Mouse (Mus musculus) heart, postnatal 0 days (tissue): ENCODE measurements around the gene Utp3. TPM values are rescaled to one million over a fixed set of nuclear protein-coding genes. Genes with fewer than 3 reads are reported as not detected.

Experiments used
- ATAC-seq: fragments of 200-750 bp; cut with Nextera tagmentation; 2 replicates; pipeline ENCODE4 v1.8.0; 2017; ENCODE audit warnings: low read depth, moderate number of reproducible peaks, moderate library complexity; ENCODE audit not compliant: insufficient read depth
- DNase-seq: peaks from one replicate; pipeline ENCODE4 v3.0.0-alpha.2; 2016; ENCODE audit warnings: low spot score
- H3K27ac ChIP-seq: fragments of 300-500 bp; sonication (generic); 2 replicates; pipeline ENCODE4 v1.5.1; 2014; ENCODE audit warnings: low read depth, mild to moderate bottlenecking
- H3K27me3 ChIP-seq: fragments of 300-500 bp; sonication (generic); 2 replicates; pipeline ENCODE4 v1.6.1; 2014; ENCODE audit warnings: low read length, mixed read lengths; ENCODE audit not compliant: control insufficient read depth, insufficient read depth
- H3K36me3 ChIP-seq: fragments of 300-500 bp; sonication (generic); replicated peaks from 2 replicates; pipeline ENCODE4 v1.6.1; 2014; ENCODE audit warnings: low read length, mixed read lengths; ENCODE audit not compliant: control insufficient read depth, insufficient read depth
- H3K4me1 ChIP-seq: fragments of 300-500 bp; sonication (generic); 2 replicates; pipeline ENCODE4 v1.6.1; 2014; ENCODE audit warnings: antibody characterized with exemption; ENCODE audit not compliant: control insufficient read depth, insufficient read depth
- H3K4me2 ChIP-seq: fragments of 300-500 bp; sonication (generic); 2 replicates; pipeline ENCODE4 v1.6.1; 2014; ENCODE audit warnings: low read depth, mild to moderate bottlenecking, low read length, moderate library complexity
- H3K4me3 ChIP-seq: fragments of 300-500 bp; sonication (generic); 2 replicates; pipeline ENCODE4 v1.5.1; 2014; ENCODE audit warnings: low read depth, low read length
- H3K9ac ChIP-seq: fragments of 300-500 bp; sonication (generic); replicated peaks from 2 replicates; pipeline ENCODE4 v1.6.1; 2014; ENCODE audit warnings: low read depth, low read length, mixed read lengths
- H3K9me3 ChIP-seq: fragments of 300-500 bp; sonication (generic); replicated peaks from 2 replicates; pipeline ENCODE4 v1.6.1; 2016; ENCODE audit warnings: low read length; ENCODE audit not compliant: control insufficient read depth
- CTCF ChIP-seq: IDR thresholded peaks from 2 replicates; pipeline ENCODE4 v1.5.1; 2016; ENCODE audit warnings: antibody characterized with exemption, control low read depth, low read depth
- EP300 ChIP-seq: IDR thresholded peaks from 2 replicates; pipeline ENCODE4 v1.6.1; 2016; ENCODE audit warnings: antibody characterized with exemption, low read depth
- whole genome bisulfite sequencing: fragments of 180-500 bp; shearing (Covaris S2); extraction: QIAGEN DNeasy Blood & Tissue Kit; methylation state at CpG from one replicate; pipeline ENCODE4 v1.1.7; 2014; 5-methylcytosine and 5-hydroxymethylcytosine counted together
- polyA plus RNA-seq: library from polyadenylated mRNA; unstranded; fragments of >200 nt; fragmentation: Nextera tagmentation; extraction: Ambion mirVana; gene quantifications from 2 replicates; pipeline ENCODE4 v1.2.1, GENCODE M21; 2015
- total RNA-seq: library from RNA; depleted of rRNA; stranded (reverse); fragments of >200 nt; gene quantifications from 2 replicates; pipeline ENCODE4 v1.2.3, GENCODE M21; 2014; ENCODE audit warnings: low replicate concordance

Utp3 gene
- total and polyA plus RNA-seq, 2 experiments from 2014 or later: 6.3 to 37.2 TPM

DNA sequence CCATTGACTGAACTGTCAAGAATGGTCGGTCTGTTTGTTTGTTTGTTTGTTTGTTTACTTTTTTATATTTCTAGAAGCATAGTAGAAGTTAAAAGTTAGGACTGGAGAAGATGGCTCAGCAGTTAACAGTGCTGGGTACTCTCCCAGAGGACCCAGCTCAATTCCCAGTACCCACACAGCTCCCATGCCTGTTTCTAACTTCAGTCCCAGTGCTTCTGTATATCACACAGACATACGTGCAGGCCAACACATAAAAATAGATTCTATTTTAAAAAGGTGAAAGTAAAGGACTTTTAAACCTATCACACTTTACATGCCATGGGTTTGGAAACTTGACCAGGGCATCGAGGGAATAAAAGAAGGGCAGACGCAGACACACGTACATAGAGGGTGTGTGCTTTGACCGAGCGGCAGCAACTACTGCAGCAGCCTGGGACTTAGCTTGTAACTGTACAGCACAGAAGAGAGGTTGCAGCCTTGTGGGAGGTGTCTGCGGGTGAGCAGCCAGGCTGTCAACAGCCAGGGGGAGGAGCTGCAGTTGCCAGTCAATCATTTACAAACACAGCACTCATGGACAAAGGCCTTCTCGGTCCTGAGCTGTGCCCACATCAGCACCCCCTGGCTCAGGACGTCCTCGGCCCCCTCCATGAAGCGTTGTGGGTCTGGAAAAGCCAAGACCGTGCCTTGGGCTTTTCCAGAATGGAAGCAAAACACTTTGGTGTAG lies 33.1 kb downstream of the Utp3 start:
- peak overlapping the region; percentile 84 for H3K27ac ChIP-seq
- H3K27me3 ChIP-seq: no peaks in the 10 kb centered on the region
- peak overlapping the region; percentile 24 for H3K4me2 ChIP-seq
- no peaks in the 10 kb centered on the region for H3K9me3 ChIP-seq
- H3K4me1 ChIP-seq: peaks cover 17% of the 10 kb centered on the region
- ATAC-seq (peak; percentile 90), DNase-seq (peak; percentile 81)
- H3K4me3 ChIP-seq: no peak overlapping the region
- 17% methylated on average over 13 of the region's 13 CpGs for WGBS
- no peaks in the 10 kb centered on the region for H3K36me3 ChIP-seq
- peak overlapping the region; percentile 8; the same call in 1 of the 2 replicates for H3K9ac ChIP-seq
- TF ChIP-seq EP300 (no peak), CTCF (no peak)

DNA sequence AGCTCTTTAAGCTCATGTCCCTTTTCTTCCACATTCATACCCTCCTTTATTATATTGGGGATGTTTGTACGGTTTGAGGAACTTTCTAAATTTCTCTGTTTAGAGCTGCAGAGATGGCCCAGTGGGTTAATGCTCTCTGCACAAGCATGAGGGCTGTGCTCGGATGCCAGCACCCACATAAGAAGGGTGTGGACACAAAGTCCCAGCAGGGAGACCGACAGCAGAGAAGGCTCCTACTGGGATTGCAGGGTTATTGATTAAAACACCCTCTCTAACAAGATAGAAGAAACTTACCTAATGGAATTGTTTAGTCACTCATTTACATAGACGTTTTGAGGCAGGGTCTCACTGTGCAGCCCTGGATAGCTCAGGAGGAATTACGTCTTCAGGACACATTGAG lies 34.2 kb downstream of the Utp3 start:
- ATAC-seq: no peak
- no peak for DNase-seq
- no peak overlapping the region for H3K4me2 ChIP-seq
- no peak overlapping the region for H3K4me3 ChIP-seq
- peaks cover 17% of the 10 kb centered on the region for H3K4me1 ChIP-seq
- no peak overlapping the region for H3K9ac ChIP-seq
- TF ChIP-seq EP300 (no peak), CTCF (no peak)
- H3K9me3 ChIP-seq: no peaks in the 10 kb centered on the region
- H3K36me3 ChIP-seq: no peaks in the 10 kb centered on the region
- no peak overlapping the region for H3K27ac ChIP-seq
- no peaks in the 10 kb centered on the region for H3K27me3 ChIP-seq
- WGBS: 83% methylated on average over 5 of the region's 5 CpGs

DNA sequence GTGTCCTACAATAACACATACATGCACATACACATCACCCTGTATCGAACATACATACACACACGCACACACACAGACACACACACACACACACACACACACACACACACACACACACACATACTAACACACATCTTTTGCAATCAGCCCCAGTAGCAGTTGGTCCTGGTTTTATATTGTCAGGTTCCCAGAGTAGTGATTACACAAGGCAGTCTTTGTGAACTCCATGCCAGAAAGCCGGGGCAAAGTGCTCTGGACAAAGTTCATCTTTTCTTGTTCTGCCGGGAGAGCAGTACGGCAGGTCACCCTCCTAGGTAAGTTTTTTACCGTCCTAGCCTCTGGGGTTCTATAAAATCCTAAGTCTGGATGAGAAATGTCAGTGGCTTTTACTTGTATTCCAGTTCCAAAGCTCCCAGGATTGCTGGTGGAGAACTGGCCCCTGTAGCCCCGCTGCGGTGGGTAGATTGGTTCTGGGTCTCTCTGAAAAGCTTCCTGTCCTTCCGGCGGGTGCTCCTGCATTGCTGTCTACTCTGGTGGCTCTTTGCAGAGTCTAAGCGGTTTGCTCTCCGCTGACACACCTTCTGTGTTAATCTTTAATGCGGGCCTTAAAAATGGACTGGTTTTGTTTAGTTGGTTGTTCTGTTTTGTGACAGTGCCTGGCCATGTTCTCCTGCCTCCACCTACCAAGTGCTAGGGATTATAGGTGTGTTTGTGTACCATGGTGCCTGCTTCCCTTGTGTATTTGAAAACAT lies 39.3 kb downstream of the Utp3 start:
- Histone ChIP-seq H3K4me2 (no peak overlapping the region), H3K4me1 (no peaks in the 10 kb centered on the region), H3K27me3 (no peaks in the 10 kb centered on the region), H3K9me3 (no peaks in the 10 kb centered on the region), H3K27ac (no peak overlapping the region), H3K4me3 (no peak overlapping the region), H3K36me3 (no peaks in the 10 kb centered on the region), H3K9ac (no peak overlapping the region)
- no peak for TF ChIP-seq CTCF
- ATAC-seq: no peak
- WGBS: 90% methylated on average over 13 of the region's 13 CpGs
- DNase-seq: no peak

DNA sequence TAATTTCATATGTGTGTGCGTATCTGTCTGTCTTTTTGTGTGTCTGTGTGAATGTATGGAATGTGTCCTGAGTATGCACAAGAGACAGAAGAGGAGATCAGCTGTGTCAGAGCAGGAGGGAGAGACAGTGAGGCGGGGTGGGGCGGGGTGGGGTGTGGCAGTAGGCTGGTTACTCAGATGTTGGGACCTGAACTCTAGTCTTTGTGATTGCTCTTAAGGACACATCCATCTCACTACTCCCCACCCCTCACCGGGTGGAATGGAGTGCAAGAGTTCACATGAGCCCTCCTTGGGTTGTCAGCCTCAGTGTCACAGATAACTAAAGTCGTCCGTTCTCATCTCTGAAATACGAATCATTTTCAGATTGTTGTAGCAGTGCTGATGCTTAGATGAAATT lies 39.9 kb downstream of the Utp3 start:
- no peak overlapping the region for H3K27ac ChIP-seq
- TF ChIP-seq EP300 (no peak), CTCF (no peak)
- WGBS: 83% methylated on average over 7 of the region's 7 CpGs

DNA sequence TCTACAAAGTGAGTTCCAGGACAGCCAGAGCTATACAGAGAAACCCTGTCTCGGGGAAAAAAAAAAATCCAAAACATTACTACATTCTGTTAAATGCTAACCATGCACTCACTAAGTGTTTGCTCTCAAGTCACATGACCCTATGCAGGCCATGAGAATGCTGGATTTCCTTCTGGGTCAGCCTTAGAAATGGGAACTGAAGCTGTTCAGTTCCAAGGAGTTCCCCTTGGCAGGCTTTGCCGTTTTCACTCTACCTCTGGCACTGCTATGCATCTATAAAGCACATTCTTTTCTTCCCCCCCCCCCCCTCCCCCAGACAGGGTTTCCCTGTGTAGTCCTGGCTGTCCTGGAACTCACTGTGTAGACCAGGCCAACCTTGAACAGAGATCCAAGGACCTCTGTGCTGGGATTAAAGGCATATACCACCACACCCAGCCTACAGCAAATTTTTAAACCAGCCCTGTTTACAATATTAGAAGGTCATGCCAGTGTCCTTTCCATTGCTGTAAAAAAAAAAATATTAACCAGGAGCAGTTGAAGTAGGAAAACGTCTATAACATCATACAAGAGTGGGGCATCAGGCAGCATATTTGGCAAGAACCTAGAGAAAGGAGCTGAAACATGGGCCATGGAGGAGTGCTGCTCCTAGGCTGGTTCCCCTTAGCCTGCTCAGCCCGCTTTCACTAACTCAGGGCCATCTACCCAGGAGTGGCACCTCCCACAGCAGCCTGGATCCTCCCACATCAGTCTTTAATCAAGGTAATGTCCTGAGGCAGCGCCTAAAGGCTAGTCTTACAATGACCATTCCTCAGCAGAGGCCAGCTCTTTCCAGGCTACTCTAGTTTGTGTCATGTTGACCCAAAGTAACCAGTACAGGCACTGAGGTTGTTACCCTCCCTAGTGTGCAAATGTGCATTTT lies 41.5 kb downstream of the Utp3 start:
- 0 out of 2 replicates have a peak, but pooled peaks cover 4% of the 10 kb centered on the region for H3K4me1 ChIP-seq
- H3K4me3 ChIP-seq: no peak overlapping the region
- no peak overlapping the region for H3K27ac ChIP-seq
- no peaks in the 10 kb centered on the region for H3K36me3 ChIP-seq
- no peaks in the 10 kb centered on the region for H3K9me3 ChIP-seq
- H3K4me2 ChIP-seq: no peak overlapping the region
- WGBS: 79% methylated on average over 5 of the region's 5 CpGs
- no peak for ATAC-seq
- no peaks in the 10 kb centered on the region for H3K27me3 ChIP-seq
- TF ChIP-seq EP300 (no peak), CTCF (no peak)
- H3K9ac ChIP-seq: no peak overlapping the region
- DNase-seq: no peak

More for the DNA sequence above, 39.9 kb downstream of the Utp3 start:
- Histone ChIP-seq H3K4me3 (no peak overlapping the region), H3K9me3 (no peaks in the 10 kb centered on the region), H3K4me1 (no peaks in the 10 kb centered on the region), H3K9ac (no peak overlapping the region), H3K4me2 (no peak overlapping the region), H3K36me3 (no peaks in the 10 kb centered on the region), H3K27me3 (no peaks in the 10 kb centered on the region)
- DNase-seq (peak; percentile 32), ATAC-seq (no peak)
